Mouse (Mus musculus) liver, adult 2 months (tissue): ENCODE data around the gene Tmed10. TPM values are rescaled to one million over a fixed set of nuclear protein-coding genes. Genes with fewer than 3 reads are reported as not detected.
A peak's percentile ranks its signal among the peaks of the same experiment; 100 is the strongest.

Experiments
- DNase-seq: peaks from one replicate; pipeline ENCODE4 v3.0.0-alpha.2; 2011; ENCODE audit warnings: low read depth, low spot score; ENCODE audit errors: extremely low read depth
- H3K27ac ChIP-seq: fragments of 200-500 bp; replicated peaks from 2 replicates; pipeline ENCODE4 v1.5.1; 2012; ENCODE audit warnings: low read depth, mild to moderate bottlenecking, control low read depth, inconsistent platforms, low read length; ENCODE audit not compliant: insufficient read depth
- H3K27me3 ChIP-seq: fragments of 200-500 bp; 2 replicates; pipeline ENCODE4 v1.6.1; 2012; ENCODE audit warnings: mild to moderate bottlenecking, moderate library complexity, low read length, inconsistent platforms; ENCODE audit not compliant: control insufficient read depth, insufficient read depth
- H3K36me3 ChIP-seq: fragments of 200-500 bp; 2 replicates; pipeline ENCODE4 v1.6.1; 2012; ENCODE audit warnings: low read length, inconsistent platforms; ENCODE audit not compliant: control insufficient read depth, insufficient read depth
- H3K4me1 ChIP-seq: fragments of 200-500 bp; 2 replicates; pipeline ENCODE4 v1.6.1; 2011; ENCODE audit warnings: low read length; ENCODE audit not compliant: control insufficient read depth, insufficient read depth
- H3K4me3 ChIP-seq: fragments of 200-500 bp; 2 replicates; pipeline ENCODE4 v1.5.1; 2011; ENCODE audit warnings: low read depth, mild to moderate bottlenecking, control low read depth, low read length, moderate library complexity; ENCODE audit not compliant: insufficient read depth
- H3K79me2 ChIP-seq: fragments of 200-500 bp; 2 replicates; pipeline ENCODE4 v1.6.1; 2012; ENCODE audit warnings: inconsistent platforms, mild to moderate bottlenecking, low read length, moderate library complexity; ENCODE audit not compliant: control insufficient read depth, insufficient read depth
- H3K9ac ChIP-seq: fragments of 200-500 bp; 2 replicates; pipeline ENCODE4 v1.6.1; 2012; ENCODE audit warnings: low read depth, mild to moderate bottlenecking, control low read depth, inconsistent platforms, low read length
- CTCF ChIP-seq: fragments of 200-500 bp; IDR thresholded peaks from 2 replicates; pipeline ENCODE4 v1.5.1; 2011; ENCODE audit warnings: low read depth, low read length, control low read depth
- POLR2A ChIP-seq: fragments of 200-500 bp; IDR thresholded peaks from 2 replicates; pipeline ENCODE4 v1.6.1; 2011; ENCODE audit warnings: low read length, control low read depth; ENCODE audit not compliant: insufficient read depth; ENCODE audit errors: extremely low read depth
- WGBS: fragments of 180-500 bp; shearing (Covaris S2); methylation state at CpG from one replicate; pipeline ENCODE4 v1.1.7; 2018; 5-methylcytosine and 5-hydroxymethylcytosine counted together
- polyA plus RNA-seq: library from polyadenylated mRNA; depleted of rRNA; stranded (reverse); fragments of >200 nt; gene quantifications from 2 replicates; pipeline ENCODE4 v1.2.3, GENCODE M21; 2012
- total RNA-seq: library from RNA; depleted of rRNA; stranded (reverse); fragments of >200 nt; gene quantifications from 2 replicates; pipeline ENCODE4 v1.2.3, GENCODE M21; 2014

The Tmed10 gene
- total and polyA plus RNA-seq, 2 experiments: 44.3 to 151 TPM

GRCm38 (mm10) chr12:85303256-85303655 is 71.4 kb downstream of the Tmed10 start:
- Histone ChIP-seq H3K4me1 (peaks cover 12% of the 10 kb centered on the region), H3K4me3 (no peak overlapping the region), H3K9ac (no peak overlapping the region), H3K27me3 (no peaks in the 10 kb centered on the region), H3K27ac (peak overlapping the region; percentile 14; the same call in 1 of the 2 replicates), H3K36me3 (peaks cover 37% of the 10 kb centered on the region), H3K79me2 (no peaks in the 10 kb centered on the region)
- no peak for TF ChIP-seq POLR2A
- TF ChIP-seq CTCF: no peak
- WGBS: 25% methylated on average over 2 of the region's 2 CpGs
- DNase-seq: peak; percentile 84

GRCm38 (mm10) chr12:85298835-85299180 is 75.8 kb downstream of the Tmed10 start:
- no peak overlapping the region for H3K4me3 ChIP-seq
- peak overlapping the region; percentile 55; the same call in 1 of the 2 replicates for H3K27ac ChIP-seq

GRCm38 (mm10) chr12:85298127-85298834 is 76.4 kb downstream of the Tmed10 start:
- 83% methylated on average over 11 of the region's 11 CpGs for WGBS
- TF ChIP-seq CTCF: no peak
- no peak for TF ChIP-seq POLR2A
- H3K36me3 ChIP-seq: peaks cover 22% of the 10 kb centered on the region
- DNase-seq: no peak
- H3K4me3 ChIP-seq: no peak overlapping the region
- H3K27ac ChIP-seq: no peak overlapping the region
- no peak overlapping the region for H3K9ac ChIP-seq
- H3K4me1 ChIP-seq: peaks cover 10% of the 10 kb centered on the region
- H3K79me2 ChIP-seq: no peaks in the 10 kb centered on the region
- no peaks in the 10 kb centered on the region for H3K27me3 ChIP-seq

More at GRCm38 (mm10) chr12:85298835-85299180, 75.8 kb downstream of the Tmed10 start:
- H3K27me3 ChIP-seq: no peaks in the 10 kb centered on the region
- H3K9ac ChIP-seq: no peak overlapping the region
- no peak for DNase-seq
- WGBS: 46% methylated on average over 1 of the region's 1 CpGs
- H3K4me1 ChIP-seq: peaks cover 10% of the 10 kb centered on the region
- peaks cover 22% of the 10 kb centered on the region for H3K36me3 ChIP-seq
- H3K79me2 ChIP-seq: no peaks in the 10 kb centered on the region
- TF ChIP-seq CTCF (no peak), POLR2A (no peak)

GRCm38 (mm10) chr12:85297345-85297997 is 77.2 kb downstream of the Tmed10 start:
- Histone ChIP-seq H3K27me3 (no peaks in the 10 kb centered on the region), H3K36me3 (peaks cover 20% of the 10 kb centered on the region), H3K9ac (no peak overlapping the region), H3K4me1 (peaks cover 14% of the 10 kb centered on the region), H3K79me2 (peaks cover 2% of the 10 kb centered on the region; the same call in 1 of the 2 replicates), H3K27ac (no peak overlapping the region), H3K4me3 (no peak overlapping the region)
- WGBS: 90% methylated on average over 10 of the region's 10 CpGs
- TF ChIP-seq POLR2A (no peak), CTCF (no peak)
- no peak for DNase-seq

GRCm38 (mm10) chr12:85296915-85297314 is 77.7 kb downstream of the Tmed10 start:
- no peak for DNase-seq
- Histone ChIP-seq H3K4me3 (no peak overlapping the region), H3K36me3 (peaks cover 15% of the 10 kb centered on the region), H3K27ac (no peak overlapping the region), H3K4me1 (peaks cover 16% of the 10 kb centered on the region), H3K79me2 (peaks cover 4% of the 10 kb centered on the region; the same call in 1 of the 2 replicates), H3K9ac (no peak overlapping the region), H3K27me3 (no peaks in the 10 kb centered on the region)
- WGBS: 85% methylated on average over 5 of the region's 5 CpGs
- TF ChIP-seq POLR2A: no peak
- TF ChIP-seq CTCF: no peak

- TF ChIP-seq POLR2A: no peak
Measured at GRCm38 (mm10) chr12:85295506-85295905, 79.1 kb downstream of the Tmed10 start.

More at GRCm38 (mm10) chr12:85295506-85295905, 79.1 kb downstream of the Tmed10 start:
- Histone ChIP-seq H3K79me2 (peaks cover 8% of the 10 kb centered on the region; the same call in 1 of the 2 replicates), H3K4me1 (peaks cover 19% of the 10 kb centered on the region), H3K36me3 (peaks cover 4% of the 10 kb centered on the region; the same call in 1 of the 2 replicates), H3K27me3 (no peaks in the 10 kb centered on the region), H3K27ac (no peak overlapping the region), H3K9ac (no peak overlapping the region), H3K4me3 (no peak overlapping the region)
- 97% methylated on average over 2 of the region's 2 CpGs for WGBS
- DNase-seq: no peak
